Mouse (Mus musculus): ENCODE data around the gene Slc35b2.

The Slc35b2 gene

DNA sequence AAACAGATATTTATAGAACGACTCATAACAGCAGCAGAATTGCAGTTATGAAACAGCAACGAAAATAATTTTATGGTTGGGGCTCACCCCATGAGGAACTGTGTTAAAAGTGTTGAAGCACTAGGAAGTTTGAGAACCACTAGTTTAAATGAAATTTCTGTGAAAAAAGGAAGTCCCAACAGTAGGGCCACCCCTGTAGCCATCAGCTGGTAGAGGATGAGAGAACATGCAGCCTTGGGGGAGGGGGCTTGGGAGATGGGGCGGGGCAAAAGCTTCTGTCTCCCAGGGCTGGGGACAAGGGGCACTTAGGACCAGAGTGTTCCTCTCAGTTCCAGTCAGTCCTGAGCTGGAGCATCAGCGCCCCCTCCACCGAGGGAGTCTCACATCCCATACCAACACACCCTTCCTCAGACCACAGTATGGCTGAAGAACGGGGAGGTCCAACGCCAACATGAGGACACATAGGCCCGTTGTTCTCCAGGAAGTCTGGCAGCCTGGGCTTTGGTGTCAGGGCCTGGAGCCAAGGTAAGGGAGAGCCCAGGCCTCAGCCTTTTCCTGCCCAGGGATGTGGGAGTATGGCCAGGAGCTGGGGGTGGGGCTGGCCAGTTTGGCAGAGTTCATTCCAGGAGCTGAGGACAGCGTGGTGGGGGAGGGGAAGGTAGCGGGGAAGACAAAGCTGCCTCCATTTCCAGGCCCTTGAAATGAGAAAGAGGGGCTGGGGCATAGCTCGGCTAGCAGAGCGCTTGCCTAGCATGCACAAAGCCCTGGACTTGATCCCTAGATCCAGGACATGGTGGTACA is 20.6 kb downstream of the Slc35b2 start:
- DNase-seq (ENCODE audit: low read depth), result peak; percentile 93

GRCm38 (mm10) chr17:45584939-45585678 is 21.4 kb downstream of the Slc35b2 start:
- DNase-seq (ENCODE audit: low read depth), result peak; percentile 68

DNA sequence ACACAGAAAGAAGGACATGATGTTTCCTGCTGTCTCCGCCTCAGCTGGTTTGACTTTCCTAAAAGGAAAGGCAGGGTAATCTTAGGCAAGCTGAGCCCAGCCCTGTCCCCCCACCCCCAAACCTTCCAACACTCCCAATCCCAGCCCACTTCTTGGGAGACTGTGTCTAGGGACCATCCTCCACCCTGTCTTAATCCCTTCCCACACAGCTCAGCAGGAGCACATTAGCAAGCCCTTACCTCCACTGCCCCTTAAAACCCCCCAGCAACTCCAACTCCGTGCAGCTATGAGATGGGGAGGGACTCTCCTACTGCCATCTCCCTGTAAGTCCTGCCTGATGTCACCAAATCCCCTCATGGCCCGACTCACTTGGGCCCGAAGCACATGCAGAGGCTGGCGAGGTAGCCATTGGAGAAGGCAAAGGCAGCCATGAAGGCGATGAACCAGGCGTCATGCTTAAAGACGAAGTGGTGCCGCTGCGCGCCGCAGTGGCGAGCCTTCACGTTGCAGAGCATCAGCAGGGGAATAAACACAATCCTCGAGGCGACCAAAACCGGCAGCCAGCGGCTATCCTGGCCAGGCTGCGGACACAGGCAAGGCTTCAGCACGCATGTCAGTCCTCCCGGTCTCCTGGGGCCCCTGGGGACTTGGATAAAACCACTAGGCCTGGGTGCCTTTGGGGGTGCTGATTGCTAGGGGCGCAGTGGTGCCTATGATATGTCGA is 22.2 kb downstream of the Slc35b2 start:
- DNase-seq (ENCODE audit: low read depth), result no peak

- DNase-seq (ENCODE audit: low read depth), result no peak
Measured at GRCm38 (mm10) chr17:45586449-45586837, 22.8 kb downstream of the Slc35b2 start.

GRCm38 (mm10) chr17:45588370-45588769 is 24.7 kb downstream of the Slc35b2 start:
- no peak for DNase-seq (ENCODE audit: low read depth)

DNA sequence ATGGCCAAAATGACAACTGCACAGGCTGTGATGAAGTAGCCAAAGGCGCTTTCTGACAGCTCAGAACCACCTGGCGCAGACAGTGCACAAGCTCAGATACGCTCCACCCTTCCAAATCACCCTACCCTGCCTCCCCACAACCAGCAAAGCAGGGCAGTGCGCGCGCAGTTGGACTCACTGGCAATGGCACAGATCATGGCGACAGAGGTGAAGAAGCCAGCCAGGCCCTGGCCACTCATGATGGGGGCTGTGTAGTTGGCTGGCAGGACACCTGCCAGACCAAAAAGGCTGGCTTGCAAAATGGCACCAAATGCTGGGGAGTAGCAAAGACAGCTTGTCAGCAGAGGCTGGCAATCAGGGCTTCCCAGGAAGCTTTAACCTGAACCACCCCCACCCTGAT is 25.6 kb downstream of the Slc35b2 start:
- no peak for DNase-seq (ENCODE audit: low read depth)

GRCm38 (mm10) chr17:45589844-45590243 is 26.2 kb downstream of the Slc35b2 start:
- no peak for DNase-seq (ENCODE audit: low read depth)

- DNase-seq (ENCODE audit: low read depth), result no peak
Measured at GRCm38 (mm10) chr17:45590410-45590809, 26.7 kb downstream of the Slc35b2 start.

- no peak for DNase-seq (ENCODE audit: low read depth)
Measured at GRCm38 (mm10) chr17:45591701-45592605, 28.3 kb downstream of the Slc35b2 start.

DNA sequence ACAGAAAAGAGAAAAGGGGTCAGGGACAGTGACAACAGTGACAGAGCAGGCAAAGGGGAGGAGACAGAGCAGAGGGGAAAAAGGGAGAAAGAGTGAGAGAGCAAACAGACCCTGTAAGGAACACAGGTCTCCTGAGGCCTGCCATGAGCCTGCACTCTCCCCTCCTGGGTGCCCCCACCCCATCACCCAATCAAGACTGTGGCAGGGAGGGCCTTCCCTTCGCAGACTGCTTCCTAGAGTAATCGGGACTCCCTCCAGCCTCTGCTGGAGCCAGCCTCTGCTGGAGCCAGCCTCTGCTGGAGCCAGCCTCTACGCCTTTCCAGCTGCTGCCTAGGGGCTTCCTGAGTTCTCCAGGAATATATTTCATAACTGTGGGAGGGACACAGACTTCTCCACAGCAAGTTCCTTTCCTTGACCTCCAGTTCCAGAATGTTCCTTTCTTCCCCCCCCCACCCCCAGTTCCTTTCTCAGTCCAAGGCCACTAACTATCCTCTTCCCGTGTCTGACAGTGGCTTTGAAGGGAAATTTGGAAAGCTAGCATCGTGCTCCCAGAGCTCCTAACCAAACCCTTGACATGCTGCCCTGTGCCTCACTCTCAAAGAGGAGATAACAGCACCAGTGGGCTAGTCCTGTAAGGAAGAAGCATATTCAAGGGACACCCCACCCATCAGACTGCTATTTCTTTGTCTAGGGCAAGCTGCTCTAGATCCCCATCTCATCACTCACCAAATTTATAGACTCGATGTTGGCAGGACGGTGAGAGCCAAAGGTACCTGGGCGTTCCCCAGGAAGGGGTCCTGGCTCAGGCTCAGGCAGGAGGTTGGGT is 29.1 kb downstream of the Slc35b2 start:
- DNase-seq (ENCODE audit: low read depth), result no peak

- DNase-seq (ENCODE audit: low read depth), result no peak
Measured at GRCm38 (mm10) chr17:45593479-45593878, 29.8 kb downstream of the Slc35b2 start.

- no peak for DNase-seq (ENCODE audit: low read depth)
Measured at GRCm38 (mm10) chr17:45594195-45594594, 30.5 kb downstream of the Slc35b2 start.

DNA sequence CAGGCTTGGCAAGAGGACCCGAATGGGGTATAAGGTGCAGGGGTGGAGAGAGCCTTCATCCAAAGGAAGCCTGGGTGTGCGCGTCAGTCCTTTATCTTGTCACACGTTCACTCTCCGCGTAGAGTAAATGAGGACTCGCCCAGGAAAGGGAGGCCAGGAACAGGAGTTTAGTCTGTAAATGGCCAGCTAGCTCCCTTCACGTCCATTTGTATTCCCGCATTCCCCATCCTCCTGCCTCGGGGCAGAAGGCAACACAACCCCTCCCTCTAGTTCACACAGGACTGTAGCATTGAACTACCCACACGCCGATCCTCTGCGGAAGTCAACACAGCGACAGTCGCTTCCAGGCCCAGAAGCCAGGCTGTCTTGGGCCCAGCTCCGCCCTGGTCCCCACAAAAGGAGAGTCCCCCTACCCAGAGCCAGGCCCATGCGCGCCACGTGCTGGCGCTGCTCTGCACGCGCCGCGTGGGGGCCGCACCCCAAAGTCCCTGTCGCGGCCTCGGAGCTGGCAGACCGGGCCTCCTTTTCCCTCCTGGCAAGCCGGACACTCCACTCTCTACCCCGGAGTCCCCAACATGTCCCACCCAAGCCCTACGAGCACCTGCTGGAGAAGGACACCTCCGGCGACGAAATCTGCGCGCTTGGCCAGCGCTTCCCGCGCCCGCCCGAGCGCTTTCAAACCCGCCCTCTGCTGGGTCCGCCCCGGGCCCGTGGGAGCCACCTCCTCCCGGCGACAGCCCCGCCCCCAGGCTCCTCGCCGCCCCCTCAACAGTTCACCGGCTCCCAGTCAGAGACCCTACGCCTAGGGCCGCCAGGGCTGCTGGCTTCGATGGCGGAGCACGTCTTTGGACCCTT is 31.4 kb downstream of the Slc35b2 start:
- peak; percentile 28 for DNase-seq (ENCODE audit: low read depth)

DNA sequence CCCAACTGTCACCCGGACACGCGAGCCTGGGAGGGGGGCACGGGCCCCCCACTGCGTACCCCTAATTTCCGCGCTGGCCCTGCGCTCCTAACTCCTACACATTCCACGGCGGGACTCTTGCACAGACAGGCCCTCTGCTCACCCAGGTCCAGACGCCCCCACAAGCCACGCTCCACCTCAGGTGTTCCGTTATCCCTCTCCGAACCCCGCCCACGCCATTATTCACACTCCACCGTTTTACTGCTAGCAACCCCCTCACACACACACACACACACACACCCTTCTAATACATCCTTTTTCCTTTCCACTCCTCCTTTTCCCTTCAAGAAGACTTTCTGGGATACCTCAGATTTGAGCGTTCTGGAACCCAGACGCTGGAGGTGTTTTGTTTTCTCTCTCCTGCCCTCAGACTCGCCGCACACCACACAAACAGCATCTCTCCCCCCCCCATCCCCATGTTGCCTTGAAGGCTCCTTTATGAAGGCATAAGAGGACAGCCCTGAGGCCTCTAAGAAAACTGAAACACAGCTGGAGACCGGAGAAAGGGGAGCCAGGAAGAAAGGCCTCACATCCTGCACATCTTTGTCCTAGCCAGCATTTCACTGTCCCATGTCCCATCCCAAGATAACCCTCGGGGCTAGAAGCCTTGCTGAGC is 32.2 kb downstream of the Slc35b2 start:
- peak; percentile 23 for DNase-seq (ENCODE audit: low read depth)

DNA sequence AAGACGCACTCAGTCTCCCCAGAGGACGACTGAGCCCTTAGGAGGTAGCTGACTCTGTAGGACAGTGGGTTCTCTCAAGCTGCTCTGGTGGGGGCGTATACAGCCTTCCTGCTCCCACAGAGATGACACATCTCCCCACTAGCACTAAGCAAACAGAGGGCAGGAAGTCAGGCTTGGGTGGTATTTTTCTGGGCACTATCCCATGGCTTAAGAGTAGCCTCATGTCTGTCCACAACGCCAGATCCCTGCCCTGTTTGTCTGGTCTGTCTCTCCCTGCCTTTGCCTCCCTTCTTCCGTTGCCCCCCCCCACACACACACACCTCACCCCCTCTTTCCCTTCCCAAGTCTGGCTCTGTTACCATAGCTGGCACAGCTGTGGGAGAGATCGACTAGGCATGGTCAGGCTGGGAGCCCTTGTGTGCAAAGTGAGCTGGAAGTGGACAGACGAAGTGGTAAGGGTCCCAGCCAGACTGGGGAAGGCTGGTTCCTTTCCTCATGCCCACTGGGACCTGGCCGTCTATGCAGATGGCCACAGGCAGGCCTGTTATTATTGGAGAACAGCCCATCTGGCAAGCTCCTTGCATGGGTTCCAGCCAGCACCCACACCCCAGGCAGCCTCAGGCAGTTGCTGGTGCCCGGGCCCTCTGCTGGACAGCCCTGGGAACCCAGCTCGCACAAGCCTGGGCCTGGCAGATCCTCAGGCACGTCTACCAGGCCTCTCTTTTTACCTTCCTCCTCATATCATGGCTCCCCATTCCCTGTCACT is 33.1 kb downstream of the Slc35b2 start:
- peak; percentile 93 for DNase-seq (ENCODE audit: low read depth)

DNA sequence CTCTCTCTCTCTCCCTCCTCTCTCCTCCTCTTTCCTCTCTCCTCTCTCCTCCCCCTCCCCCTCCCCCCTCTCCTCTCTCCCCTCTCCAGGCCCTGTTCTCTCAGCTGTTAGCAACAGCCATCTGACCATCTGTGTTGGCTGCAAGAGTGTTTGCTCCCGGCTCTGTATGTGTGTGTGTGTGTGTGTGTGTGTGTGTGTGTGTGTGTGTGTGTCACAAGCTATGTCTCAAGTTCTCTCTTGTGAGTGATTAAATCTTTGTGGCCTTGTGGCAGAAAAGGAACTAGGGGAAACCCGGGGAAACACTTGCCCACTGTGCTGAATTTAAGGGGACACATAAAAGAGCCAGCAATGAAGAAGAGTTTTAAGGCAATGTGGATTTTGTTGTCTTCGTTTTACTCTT is 34.1 kb downstream of the Slc35b2 start:
- peak; percentile 46 for DNase-seq (ENCODE audit: low read depth)

GRCm38 (mm10) chr17:45598376-45598775 is 34.7 kb downstream of the Slc35b2 start:
- no peak for DNase-seq (ENCODE audit: low read depth)

DNA sequence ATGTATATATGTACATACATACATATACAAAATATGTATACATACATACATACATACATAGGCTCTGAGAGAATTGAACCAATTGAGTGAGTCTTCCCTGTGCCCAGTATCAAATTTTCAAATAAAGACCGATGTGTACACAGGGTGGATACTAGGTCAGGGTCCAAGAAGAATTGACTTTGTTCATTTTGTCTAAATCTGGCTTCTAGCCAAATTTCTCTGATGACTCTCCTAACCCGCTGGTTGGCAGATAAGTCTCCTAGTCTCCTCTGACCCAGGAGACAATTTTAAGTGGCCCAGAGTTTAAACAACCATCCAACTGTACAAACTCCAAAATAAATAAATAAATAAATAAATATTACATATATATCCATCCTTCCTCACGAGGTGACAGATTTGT is 35.2 kb downstream of the Slc35b2 start:
- DNase-seq (ENCODE audit: low read depth), result no peak

All from fibroblast of lung, adult 2 months (primary cell).